Mouse (Mus musculus) v-Abl transformed pro-B cells (cell line): ENCODE measurements around the gene Tollip.

Source experiments
- in situ Hi-C, 2 experiments: fragments of 400-800 bp; cut with MboI; formaldehyde crosslinking; loops; one replicate each; pipeline ENCODE4 v1.15.1; 2025; ENCODE audit not compliant: unreplicated experiment in 2 of 2

The Tollip gene

DNA sequence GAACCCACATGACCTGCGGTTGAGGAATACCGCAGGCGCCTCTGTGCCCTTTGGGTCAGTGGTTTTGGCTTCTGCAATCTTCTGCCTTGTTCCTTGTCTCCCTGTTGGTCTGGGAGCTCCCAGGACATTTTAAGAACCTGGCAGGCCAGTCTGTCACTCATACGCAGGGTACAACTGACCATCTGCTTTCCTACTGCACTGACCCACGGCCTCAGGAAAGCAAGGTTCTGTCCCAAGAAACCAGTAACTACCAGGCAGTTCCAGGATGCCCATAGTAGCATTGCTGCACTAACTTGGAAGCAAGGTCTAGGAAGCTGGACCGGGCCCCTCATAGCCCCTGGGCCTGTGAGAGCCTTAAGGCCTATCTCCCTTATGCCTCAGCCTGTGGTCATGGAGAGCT, 16.6 kb upstream of the Tollip start:
- in situ Hi-C loops = loop anchor here (25.0 kb wide), 1 partner anchor 173 kb away; no protein-coding TSS in a partner anchor

DNA sequence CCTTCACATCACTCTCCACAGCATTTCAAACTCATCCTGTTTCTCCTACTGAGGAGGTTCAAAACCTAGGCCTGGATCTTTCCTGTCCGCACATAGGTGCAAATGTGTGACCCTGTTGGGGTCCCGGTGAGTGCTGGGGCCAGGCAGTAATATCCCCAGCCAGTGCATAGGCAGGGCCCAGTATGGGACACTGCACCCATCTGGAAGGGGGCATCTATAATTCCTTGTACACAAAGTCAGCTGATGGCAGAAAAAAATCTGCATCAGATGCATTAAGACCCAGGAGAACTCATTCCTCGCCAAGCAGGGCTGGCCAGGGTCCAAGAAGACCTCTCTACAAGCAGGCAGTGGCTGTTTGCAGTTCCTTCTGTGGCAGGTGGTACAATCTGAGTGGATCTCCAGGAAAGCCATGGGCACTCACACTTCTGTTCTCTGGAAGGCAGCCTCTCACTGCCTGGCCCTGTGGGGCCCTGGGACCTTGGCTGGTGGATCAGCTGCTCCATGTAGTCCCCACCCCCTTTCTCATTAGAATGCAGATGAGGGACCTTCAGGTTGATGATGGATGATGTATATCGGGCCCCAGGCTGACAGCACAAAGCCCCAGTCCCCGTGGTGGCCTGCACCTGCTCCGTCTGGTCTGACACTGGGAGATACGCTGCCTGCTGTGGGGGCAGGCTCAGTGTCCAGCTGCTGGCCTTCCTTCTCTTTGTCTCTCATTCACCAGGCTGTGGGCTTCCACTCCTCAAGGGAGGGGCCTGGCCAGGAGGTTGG, 16.0 kb upstream of the Tollip start:
- in situ Hi-C loops = loop anchor here (25.0 kb wide), 1 partner anchor 172 kb away; no protein-coding TSS in a partner anchor

DNA sequence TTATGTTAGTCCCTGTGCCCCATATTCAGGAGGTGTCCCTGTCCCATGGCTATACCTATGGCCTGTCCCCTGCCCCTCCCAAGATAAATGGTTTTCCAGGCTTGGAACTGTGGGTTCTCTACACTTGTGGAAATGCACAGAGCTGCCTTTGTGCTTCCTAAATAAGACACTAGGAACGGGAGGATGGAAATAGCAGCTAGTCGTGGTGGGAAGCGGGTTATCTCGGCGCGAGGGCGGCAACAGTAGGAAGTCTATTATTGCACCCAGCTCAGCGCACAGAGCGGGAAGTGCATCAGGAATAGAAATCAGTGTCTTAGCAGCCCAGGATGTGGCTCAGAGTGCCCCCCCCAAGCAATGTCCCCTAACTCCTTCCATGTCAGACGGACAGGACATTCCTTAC, 10.3 kb upstream of the Tollip start:
- in situ Hi-C loops = loop anchor here (25.0 kb wide), 1 partner anchor 166 kb away; no protein-coding TSS in a partner anchor

DNA sequence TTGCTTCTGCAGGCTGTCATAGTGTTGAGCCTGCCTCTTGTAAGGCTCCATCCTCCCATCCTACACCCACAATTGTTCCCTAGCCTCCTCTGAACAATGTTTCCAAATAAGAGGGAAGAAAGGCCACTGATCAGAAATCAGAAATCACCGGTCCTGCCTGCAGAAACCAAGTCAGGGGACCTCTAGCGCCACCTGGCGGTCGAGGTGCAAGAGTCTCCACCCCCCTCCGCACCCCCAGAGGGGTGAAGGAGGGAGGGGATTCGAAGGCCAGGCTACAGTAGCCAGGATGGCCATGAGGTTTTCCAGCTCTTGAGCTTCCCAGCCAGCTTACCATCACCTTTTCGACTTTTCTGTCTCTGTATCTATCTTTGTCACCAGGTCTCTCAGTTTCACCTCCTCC, 6.6 kb upstream of the Tollip start:
- in situ Hi-C loops = loop anchor here (25.0 kb wide), 2 partner anchors 163 to 1912 kb away; no protein-coding TSS in a partner anchor

DNA sequence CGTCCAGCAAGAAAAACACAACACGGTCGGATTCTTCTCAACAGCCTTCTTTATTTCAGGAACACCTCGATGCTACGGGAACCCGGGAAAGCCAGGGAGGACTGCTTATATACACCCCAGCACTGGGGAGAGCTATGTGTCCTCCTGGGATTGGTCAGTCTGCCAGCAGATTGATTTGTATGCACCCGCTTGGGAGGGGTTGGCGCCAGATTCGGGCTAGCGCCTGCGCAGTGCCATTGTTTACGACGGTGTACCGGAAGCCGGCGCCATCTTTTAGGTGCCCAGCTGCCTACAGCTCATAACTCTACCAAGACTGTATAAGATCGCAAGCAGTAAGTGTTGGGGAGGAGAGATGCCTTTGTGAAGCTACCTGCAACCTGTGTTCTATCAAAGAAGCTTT, 5.8 kb upstream of the Tollip start:
- in situ Hi-C loops = loop anchor here in 1 of 2 experiments (25.0 kb wide), 1 partner anchor 1913 kb away; no protein-coding TSS in a partner anchor

DNA sequence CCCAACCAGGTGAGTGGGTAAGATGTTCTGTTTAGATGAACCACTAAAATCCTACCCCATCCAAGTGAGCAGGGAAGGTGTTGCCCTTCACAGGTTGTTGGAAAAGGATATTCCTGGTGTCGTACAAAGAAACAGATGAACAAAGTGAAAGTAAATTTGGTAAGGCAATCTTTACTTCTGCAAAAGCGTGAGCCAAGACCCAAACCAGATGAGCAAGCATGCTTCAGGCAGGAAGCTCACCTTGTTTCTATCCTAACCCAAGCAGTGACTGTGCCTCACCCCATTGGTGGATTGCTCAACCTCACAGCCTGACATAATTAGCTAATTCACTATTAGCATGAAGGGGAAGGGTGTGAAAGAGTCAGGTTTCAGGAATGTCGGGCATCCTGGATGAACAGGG, 7.0 kb downstream of the Tollip start:
- in situ Hi-C loops = loop anchor here in 1 of 2 experiments (25.0 kb wide), 1 partner anchor 1926 kb away; no protein-coding TSS in a partner anchor

DNA sequence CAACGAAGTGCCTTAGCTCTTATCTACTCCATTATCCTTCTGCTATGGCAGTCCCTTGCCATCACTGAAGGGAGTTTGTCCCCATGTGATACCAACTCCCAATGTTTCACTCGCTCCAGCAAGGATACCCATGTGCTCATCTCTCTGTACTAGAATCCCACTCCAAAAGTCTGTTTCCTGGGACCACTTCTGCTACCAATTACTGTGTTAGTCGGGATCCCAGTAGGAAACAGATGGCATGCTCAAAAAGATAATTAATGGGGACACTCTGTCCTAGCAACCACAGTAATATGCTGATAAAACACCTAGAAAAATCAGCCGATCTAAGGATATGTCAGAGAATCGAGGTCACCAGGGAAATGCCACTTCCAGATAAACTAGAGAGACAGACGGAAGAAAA, 9.7 kb downstream of the Tollip start:
- in situ Hi-C loops = loop anchor here (10.0 to 25.0 kb wide), 3 partner anchors 424 to 1929 kb away; partner anchors contain the start of genes Polr2l (in 1 of the 2) and Tspan4 (in 1 of the 2)

DNA sequence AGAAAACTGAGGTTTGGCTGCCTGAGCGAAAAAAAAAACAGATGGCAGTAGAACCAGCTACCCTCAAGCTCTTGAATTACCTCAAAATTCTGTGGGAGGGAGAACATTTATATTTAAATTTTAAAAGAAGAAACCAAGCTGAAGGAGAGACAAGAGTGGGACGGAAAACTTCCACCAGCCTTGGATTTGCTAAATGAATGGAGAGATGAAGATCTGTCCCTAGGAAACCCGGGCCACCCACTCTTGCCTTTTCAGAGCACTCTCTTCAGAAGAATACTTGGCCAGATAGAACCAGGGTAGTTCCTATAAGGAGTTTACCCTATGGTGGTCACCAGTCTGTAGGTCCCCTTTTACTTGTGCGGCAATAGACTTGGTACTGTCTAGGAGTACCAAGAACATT, 15.5 kb downstream of the Tollip start:
- in situ Hi-C loops = loop anchor here (10.0 to 25.0 kb wide), 3 partner anchors 418 to 1935 kb away; partner anchors contain the start of genes Polr2l (in 1 of the 2) and Tspan4 (in 1 of the 2)

DNA sequence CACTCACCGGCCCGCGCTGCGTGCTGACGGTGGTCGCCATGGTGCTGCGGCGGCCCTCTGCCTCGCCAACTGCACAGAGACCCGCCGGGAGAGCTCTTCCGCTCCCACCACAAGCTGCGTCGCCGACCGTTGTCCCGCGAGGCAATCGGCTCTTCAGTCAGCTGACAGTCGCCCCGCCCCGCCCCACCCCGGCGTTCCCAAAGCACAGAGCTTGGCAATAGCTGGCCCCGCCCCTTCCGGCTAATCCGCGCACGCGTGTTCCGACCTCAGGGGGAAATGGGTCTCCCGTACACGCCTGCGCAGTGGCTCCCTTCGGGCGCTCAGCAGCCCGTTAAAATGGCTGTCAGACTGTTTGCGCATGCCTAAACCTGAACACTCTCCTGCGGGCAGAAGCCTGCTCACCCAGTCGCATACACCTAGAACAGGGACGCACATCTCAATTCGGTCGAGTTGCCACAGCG, 16.0 kb downstream of the Tollip start:
- in situ Hi-C loops = loop anchor here (10.0 to 25.0 kb wide), 3 partner anchors 417 to 1935 kb away; partner anchors contain the start of genes Polr2l (in 1 of the 2) and Tspan4 (in 1 of the 2)

DNA sequence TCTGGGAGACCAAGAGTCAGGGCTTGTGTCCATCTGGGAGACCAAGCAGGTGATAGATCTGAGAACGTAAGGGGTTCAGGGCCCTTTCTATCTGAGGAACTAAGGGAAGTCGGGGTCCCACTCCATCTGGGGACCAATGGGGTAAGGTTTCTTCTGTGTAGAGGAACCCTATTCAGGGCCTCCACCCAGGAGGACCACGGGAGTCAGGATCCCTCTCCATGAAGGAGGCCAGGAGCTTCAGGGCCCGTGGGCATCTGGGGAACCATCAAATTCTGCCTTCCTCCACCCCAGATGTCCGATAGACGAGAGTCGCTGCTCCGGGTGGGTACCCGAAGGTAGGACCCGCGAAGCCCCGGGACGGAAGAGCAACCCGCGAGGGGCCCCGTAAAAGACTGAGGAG, 16.5 kb downstream of the Tollip start:
- in situ Hi-C loops = loop anchor here (10.0 to 25.0 kb wide), 3 partner anchors 417 to 1935 kb away; partner anchors contain the start of genes Polr2l (in 1 of the 2) and Tspan4 (in 1 of the 2)

DNA sequence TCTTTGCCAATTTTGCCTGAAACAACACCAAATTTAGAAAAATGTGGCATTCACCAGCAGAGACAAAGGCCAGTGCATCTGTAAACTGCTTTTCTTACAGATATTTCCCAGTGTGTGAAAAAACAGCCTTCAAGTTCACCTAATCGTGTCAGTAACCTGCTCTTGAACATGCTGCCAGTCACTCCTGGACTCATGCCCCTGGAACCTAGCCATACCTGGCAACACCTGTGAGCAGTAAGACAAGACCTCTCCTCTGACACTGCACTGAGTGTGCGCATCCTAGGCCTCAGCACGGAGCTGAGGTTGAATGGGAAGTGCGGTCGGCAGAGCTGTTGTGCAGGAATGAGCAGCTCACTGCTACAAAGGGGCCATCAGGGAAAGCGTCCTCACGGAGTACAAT, 26.2 kb downstream of the Tollip start:
- in situ Hi-C loops = no loop called here

DNA sequence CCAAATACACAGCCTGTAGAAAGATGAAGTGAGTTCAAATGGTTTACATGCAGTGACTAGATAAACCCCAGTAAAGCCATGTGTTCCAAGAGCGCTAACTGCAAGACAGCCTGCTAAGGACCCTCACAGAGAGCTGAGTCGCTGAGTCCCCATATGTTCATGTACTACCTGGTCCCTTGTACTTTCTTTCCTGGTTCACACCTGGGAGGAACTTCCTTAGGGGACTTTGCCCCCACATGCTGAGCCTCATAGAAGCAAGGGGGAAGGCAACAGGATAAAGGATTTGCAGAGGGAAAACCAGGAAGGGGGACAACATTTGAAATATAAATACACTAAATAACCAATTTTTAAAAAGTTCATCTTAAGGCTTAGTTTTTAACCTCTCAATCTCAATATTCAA, 39.5 kb downstream of the Tollip start:
- in situ Hi-C loops = no loop called here

DNA sequence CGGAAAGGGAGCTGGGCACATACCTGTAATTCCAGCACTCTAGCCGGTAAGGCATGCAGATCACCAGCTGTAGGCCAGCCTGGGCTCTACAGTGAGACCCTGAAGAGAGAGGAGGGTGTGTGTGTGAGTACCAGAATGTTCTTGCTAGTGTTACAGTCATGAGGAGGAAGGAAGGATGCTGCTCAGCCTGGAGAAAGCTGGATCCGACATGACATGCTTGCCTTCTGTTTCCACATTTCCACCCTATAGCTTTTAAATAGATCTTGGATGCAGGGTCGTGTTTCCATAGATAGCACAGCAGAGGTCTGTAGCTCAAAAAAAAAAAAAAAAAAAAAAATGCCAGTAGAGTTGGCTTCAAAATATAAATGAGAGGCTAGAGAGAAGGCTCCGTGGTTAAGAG, 43.4 kb downstream of the Tollip start:
- in situ Hi-C loops = no loop called here

DNA sequence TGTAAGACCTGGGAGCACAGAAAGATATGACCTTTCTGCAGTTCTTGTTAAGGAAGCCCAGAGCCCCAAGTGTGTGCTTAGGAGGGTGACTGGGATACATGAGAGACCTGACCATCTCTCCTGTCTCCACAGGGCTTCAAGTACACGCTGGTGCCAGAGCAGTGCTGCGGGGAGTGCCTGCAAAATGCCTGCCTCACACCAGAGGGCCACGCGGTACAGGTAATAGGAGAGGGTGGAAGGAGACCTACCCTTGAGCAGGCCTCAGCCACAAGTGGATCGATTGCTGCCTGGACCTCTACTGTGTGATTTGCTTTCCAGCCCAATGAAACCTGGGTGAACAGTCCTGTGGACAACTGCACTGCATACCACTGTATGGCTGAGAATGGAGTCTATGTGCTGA, 47.8 kb downstream of the Tollip start:
- in situ Hi-C loops = no loop called here

DNA sequence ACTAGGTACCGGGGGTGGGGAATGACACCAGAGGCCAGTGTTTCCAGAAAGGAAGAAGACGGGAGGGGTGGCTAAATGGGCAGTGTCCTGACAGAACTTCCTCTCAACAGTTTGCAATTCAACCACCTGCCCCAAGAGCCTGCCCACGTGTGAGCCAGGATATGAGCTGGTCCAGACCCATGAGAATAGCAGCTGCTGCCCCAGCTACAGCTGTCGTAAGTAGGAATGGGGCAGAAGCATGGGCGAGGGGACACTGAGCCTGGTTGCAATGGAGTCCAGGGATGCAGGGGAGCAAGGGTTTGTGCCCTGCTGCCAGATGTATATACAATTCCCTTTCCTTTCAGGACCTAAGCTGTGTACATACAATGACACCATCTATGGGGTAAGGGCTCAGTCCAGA, 48.7 kb downstream of the Tollip start:
- in situ Hi-C loops = no loop called here

DNA sequence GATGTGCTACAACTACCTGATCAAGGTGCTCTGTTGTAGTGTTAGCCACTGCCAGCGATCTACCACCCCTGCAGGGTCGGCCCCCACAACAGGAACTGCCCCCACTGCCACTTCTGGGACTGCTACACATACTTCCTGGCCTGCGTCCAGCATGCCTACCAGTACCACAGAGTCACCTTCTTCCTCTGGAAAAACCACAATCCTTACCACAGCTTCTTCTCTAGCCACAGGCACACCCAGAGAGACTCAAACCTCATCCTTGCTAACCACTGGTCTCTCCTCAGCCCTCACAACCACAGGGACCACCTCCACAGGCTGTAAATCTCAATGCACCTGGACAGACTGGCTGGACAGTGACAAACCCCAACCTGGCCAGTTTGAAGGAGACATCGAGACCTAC, 57.3 kb downstream of the Tollip start:
- in situ Hi-C loops = no loop called here

DNA sequence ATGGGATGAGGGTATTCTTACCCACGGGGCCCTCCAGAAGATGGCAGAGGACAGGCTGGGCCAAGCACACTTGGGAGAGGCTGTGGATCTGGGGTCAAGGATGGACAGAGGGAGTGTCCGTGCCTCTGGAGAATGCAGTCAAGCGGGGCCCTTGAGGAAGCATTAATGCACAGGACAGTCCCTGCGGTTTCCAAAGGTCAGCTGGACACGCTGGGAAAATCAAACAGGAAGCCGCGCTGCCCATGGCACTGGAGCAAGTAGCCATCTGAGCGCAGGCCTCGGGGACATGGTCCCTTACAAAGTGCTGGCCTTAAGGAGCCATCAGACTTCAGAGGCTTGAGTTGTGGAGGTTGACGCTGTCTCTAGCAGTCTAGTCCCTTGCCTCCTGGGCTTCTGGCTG, 78.0 kb downstream of the Tollip start:
- in situ Hi-C loops = no loop called here

DNA sequence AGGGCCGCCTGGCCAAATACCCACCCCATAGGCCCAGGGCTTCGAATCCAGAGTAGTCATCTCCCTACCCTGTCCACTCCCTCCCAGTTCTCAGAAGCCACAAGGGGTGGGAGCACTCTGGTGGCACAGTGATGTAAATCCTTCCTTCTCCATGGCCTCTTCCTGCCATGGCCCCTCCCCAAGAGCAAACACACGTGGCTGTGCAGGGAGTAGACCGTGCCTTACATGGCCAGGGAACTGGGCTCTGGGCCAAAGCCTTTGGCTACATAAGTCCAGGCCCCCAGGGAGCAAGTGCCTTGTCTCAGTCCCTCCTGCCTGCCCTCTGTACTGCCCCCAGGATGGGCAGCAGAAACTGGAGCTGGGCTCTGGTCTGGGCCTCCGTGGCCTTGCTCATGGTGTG, 79.5 kb downstream of the Tollip start, which contains the start of gene Muc5b:
TSS of gene Muc5b (plus strand) at position 292 of the 400 bp plus-strand sequence.
- in situ Hi-C loops = no loop called here

DNA sequence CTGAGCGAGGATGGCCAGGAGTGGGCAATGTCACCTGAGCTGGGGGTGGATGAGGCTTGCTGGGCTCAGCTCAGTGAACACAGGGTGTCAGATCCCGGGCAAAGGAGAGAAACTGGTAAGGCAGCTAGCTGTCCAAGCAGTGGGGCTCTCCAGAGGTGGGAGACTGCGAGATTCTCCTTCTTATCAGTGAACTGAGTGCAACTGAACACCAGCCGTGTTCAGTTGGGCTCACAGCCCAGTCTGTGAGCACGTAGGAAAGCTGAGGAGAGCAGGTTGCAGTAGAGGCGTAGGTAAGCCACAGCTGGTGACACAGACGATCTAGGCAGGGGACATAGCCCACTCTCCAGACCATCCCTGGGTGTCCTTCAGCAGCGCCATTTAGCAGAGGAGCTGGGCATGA, 81.9 kb downstream of the Tollip start:
- in situ Hi-C loops = no loop called here

DNA sequence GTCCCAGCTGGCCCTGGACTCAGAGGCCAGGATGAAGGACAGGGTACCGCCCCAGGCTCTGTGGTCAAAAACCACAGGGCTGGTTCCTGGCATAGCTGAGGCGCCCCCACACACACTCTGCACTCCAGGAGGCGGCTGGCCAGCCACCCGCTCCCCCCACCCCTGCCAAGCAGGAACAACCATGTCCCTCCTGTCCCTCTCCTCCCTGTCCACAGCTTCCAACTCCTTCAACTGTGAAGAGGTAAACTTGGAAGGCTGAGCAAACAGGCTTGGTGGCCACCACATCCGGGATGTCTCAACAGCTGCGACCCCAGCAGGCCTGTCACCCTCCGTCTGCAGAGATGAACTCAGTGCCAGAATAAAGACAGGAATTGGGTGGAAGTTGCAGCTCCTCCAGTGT, 82.4 kb downstream of the Tollip start:
- in situ Hi-C loops = no loop called here
